Mouse (Mus musculus) heart, embryonic 14.5 days (tissue): ENCODE measurements at regions not wholly inside any gene's neighbourhood (a gene's known extent, or its start where the extent isn't known, plus 50 kb on each side); places are given as distances from the start of the nearest gene placed in this dataset.

Experiments used
- ATAC-seq: fragments of 200-750 bp; cut with Nextera tagmentation; 2 replicates; pipeline ENCODE4 v1.8.0; 2017; ENCODE audit warnings: low read depth, moderate TSS enrichment; ENCODE audit not compliant: insufficient number of reproducible peaks, insufficient read depth, low FRiP score
- H3K27ac ChIP-seq, 2 experiments: fragments of 200-500 bp in 1 of 2; fragments of 300-500 bp in 1 of 2; sonication (generic) in 1 of 2; replicated peaks in 1 of 2; 2 replicates each; pipeline ENCODE4 v1.5.1; 2012 to 2014; ENCODE audit warnings: low read depth in 2 of 2, low read length in 2 of 2, control low read depth in 1 of 2, mild to moderate bottlenecking in 1 of 2, mixed read lengths in 1 of 2; ENCODE audit not compliant: control insufficient read depth in 1 of 2, insufficient read depth in 1 of 2
- H3K27me3 ChIP-seq: fragments of 300-500 bp; sonication (generic); 2 replicates; pipeline ENCODE4 v1.6.1; 2014; ENCODE audit warnings: mild to moderate bottlenecking, low read length, control low read depth; ENCODE audit not compliant: control insufficient read depth, insufficient read depth
- H3K36me3 ChIP-seq: fragments of 300-500 bp; sonication (generic); 2 replicates; pipeline ENCODE4 v1.6.1; 2014; ENCODE audit warnings: mild to moderate bottlenecking, control low read depth, low read length, mixed read lengths; ENCODE audit not compliant: control insufficient read depth, insufficient read depth
- H3K4me1 ChIP-seq, 2 experiments: fragments of 200-500 bp in 1 of 2; fragments of 300-500 bp in 1 of 2; sonication (generic) in 1 of 2; 2 replicates each; pipeline ENCODE4 v1.6.1; 2012 to 2014; ENCODE audit warnings: low read length in 2 of 2, control low read depth in 1 of 2, mixed read lengths in 1 of 2; ENCODE audit not compliant: control insufficient read depth in 2 of 2, insufficient read depth in 2 of 2
- H3K4me2 ChIP-seq: fragments of 300-500 bp; sonication (generic); 2 replicates; pipeline ENCODE4 v1.6.1; 2014; ENCODE audit warnings: mild to moderate bottlenecking, low read length
- H3K4me3 ChIP-seq, 2 experiments: fragments of 200-500 bp in 1 of 2; fragments of 300-500 bp in 1 of 2; sonication (generic) in 1 of 2; 2 replicates each; pipeline ENCODE4 v1.5.1; 2012 to 2014; ENCODE audit warnings: low read length in 2 of 2, mild to moderate bottlenecking in 2 of 2, control low read depth in 1 of 2, low read depth in 1 of 2, moderate library complexity in 1 of 2; ENCODE audit not compliant: control insufficient read depth in 1 of 2, insufficient read depth in 1 of 2
- H3K9ac ChIP-seq: fragments of 300-500 bp; sonication (generic); 2 replicates; pipeline ENCODE4 v1.6.1; 2014; ENCODE audit warnings: mild to moderate bottlenecking, low read length
- H3K9me3 ChIP-seq: fragments of 300-500 bp; sonication (generic); 2 replicates; pipeline ENCODE4 v1.6.1; 2016; ENCODE audit warnings: low read length, control low read depth; ENCODE audit not compliant: control insufficient read depth
- WGBS: fragments of 180-500 bp; shearing (Covaris S2); extraction: QIAGEN DNeasy Blood & Tissue Kit; methylation state at CpG from one replicate; pipeline ENCODE4 v1.1.7; 2014; 5-methylcytosine and 5-hydroxymethylcytosine counted together

- WGBS = 82% methylated on average over 1 of the region's 1 CpGs
- Histone ChIP-seq H3K4me3 (no peak overlapping the region), H3K4me1 (peaks cover 8 to 12% of the 10 kb centered on the region in 2 experiments; a peak in 3 of 4 replicates), H3K9me3 (peaks cover 9% of the 10 kb centered on the region; the same call in 1 of the 2 replicates), H3K9ac (no peak overlapping the region), H3K36me3 (no peaks in the 10 kb centered on the region), H3K27me3 (no peaks in the 10 kb centered on the region), H3K4me2 (no peak overlapping the region), H3K27ac (no peak overlapping the region)
- no peak for ATAC-seq
Measured at GRCm38 (mm10) chr1:73673851-73674235, 450.4 kb downstream of the Tns1 start.

- Histone ChIP-seq H3K9me3 (peaks cover 9% of the 10 kb centered on the region; the same call in 1 of the 2 replicates), H3K36me3 (no peaks in the 10 kb centered on the region), H3K4me3 (no peak overlapping the region), H3K4me2 (no peak overlapping the region), H3K27me3 (no peaks in the 10 kb centered on the region), H3K27ac (no peak overlapping the region), H3K9ac (no peak overlapping the region), H3K4me1 (peaks cover 8 to 14% of the 10 kb centered on the region in 2 experiments; a peak in 3 of 4 replicates)
- 38% methylated on average over 4 of the region's 4 CpGs for WGBS
- ATAC-seq = no peak
Measured at GRCm38 (mm10) chr1:73673191-73673850, 450.9 kb downstream of the Tns1 start.

GRCm38 (mm10) chr1:73672239-73672638, 452.0 kb downstream of the Tns1 start:
- H3K36me3 ChIP-seq = no peaks in the 10 kb centered on the region
- peak overlapping the region; percentile 24 to 59 for H3K27ac ChIP-seq
- H3K9ac ChIP-seq = no peak overlapping the region
- peaks cover 8 to 17% of the 10 kb centered on the region in 2 experiments; a peak in 3 of 4 replicates for H3K4me1 ChIP-seq
- peak; percentile 79 for ATAC-seq
- 22% methylated on average over 4 of the region's 4 CpGs for WGBS
- H3K4me2 ChIP-seq = no peak overlapping the region
- H3K27me3 ChIP-seq = no peaks in the 10 kb centered on the region
- H3K4me3 ChIP-seq = no peak overlapping the region
- H3K9me3 ChIP-seq = peaks cover 9% of the 10 kb centered on the region; the same call in 1 of the 2 replicates

- Histone ChIP-seq H3K4me1 (peaks cover 6 to 14% of the 10 kb centered on the region in 2 experiments; a peak in 3 of 4 replicates), H3K27ac (no peak overlapping the region), H3K9ac (no peak overlapping the region), H3K27me3 (no peaks in the 10 kb centered on the region), H3K4me3 (no peak overlapping the region), H3K9me3 (no peaks in the 10 kb centered on the region), H3K36me3 (no peaks in the 10 kb centered on the region), H3K4me2 (no peak overlapping the region)
- ATAC-seq = no peak
- 83% methylated on average over 2 of the region's 2 CpGs for WGBS
Measured at GRCm38 (mm10) chr1:73668691-73669090, 455.6 kb downstream of the Tns1 start.

GRCm38 (mm10) chr1:73663546-73663945, 460.7 kb downstream of the Tns1 start:
- H3K27me3 ChIP-seq = no peaks in the 10 kb centered on the region
- peaks cover 0 to 12% of the 10 kb centered on the region in 2 experiments; a peak in 3 of 4 replicates for H3K4me1 ChIP-seq
- no peaks in the 10 kb centered on the region for H3K36me3 ChIP-seq
- H3K9ac ChIP-seq = no peak overlapping the region
- no peaks in the 10 kb centered on the region for H3K9me3 ChIP-seq
- no peak overlapping the region for H3K27ac ChIP-seq
- no peak overlapping the region for H3K4me3 ChIP-seq
- ATAC-seq = no peak
- no peak overlapping the region for H3K4me2 ChIP-seq
- 13% methylated on average over 1 of the region's 1 CpGs for WGBS

GRCm38 (mm10) chr1:73645011-73645410, 479.2 kb downstream of the Tns1 start:
- Histone ChIP-seq H3K27me3 (no peaks in the 10 kb centered on the region), H3K27ac (no peak overlapping the region; a peak in 1 of 4 replicates), H3K9me3 (no peaks in the 10 kb centered on the region), H3K9ac (no peak overlapping the region), H3K36me3 (no peaks in the 10 kb centered on the region), H3K4me1 (peaks cover 16% of the 10 kb centered on the region in 2 experiments), H3K4me3 (no peak overlapping the region), H3K4me2 (no peak overlapping the region)
- WGBS = 85% methylated on average over 3 of the region's 3 CpGs
- no peak for ATAC-seq

GRCm38 (mm10) chr1:73644394-73644793, 479.9 kb downstream of the Tns1 start:
- Histone ChIP-seq H3K27ac (peak overlapping the region; percentile 15 to 48; a peak in 3 of 4 replicates), H3K4me1 (peaks cover 16 to 17% of the 10 kb centered on the region in 2 experiments), H3K4me2 (no peak overlapping the region), H3K9ac (no peak overlapping the region), H3K36me3 (no peaks in the 10 kb centered on the region), H3K9me3 (no peaks in the 10 kb centered on the region), H3K27me3 (no peaks in the 10 kb centered on the region), H3K4me3 (no peak overlapping the region)
- no peak for ATAC-seq
- WGBS = 67% methylated on average over 5 of the region's 5 CpGs

GRCm38 (mm10) chr1:73643431-73643830, 480.8 kb downstream of the Tns1 start:
- no peak for ATAC-seq
- H3K4me1 ChIP-seq = peaks cover 16 to 17% of the 10 kb centered on the region in 2 experiments
- no peak overlapping the region for H3K4me2 ChIP-seq
- no peak overlapping the region for H3K4me3 ChIP-seq
- peak overlapping the region; percentile 15 to 39; a peak in 2 of 4 replicates for H3K27ac ChIP-seq
- H3K9me3 ChIP-seq = no peaks in the 10 kb centered on the region
- H3K9ac ChIP-seq = no peak overlapping the region
- H3K27me3 ChIP-seq = no peaks in the 10 kb centered on the region
- no peaks in the 10 kb centered on the region for H3K36me3 ChIP-seq
- 67% methylated on average over 5 of the region's 5 CpGs for WGBS
